Mouse (Mus musculus) cerebellum, adult 18-20 months (tissue): Measurements from ENCODE around the gene H2-M5.
"Not testable (repeated sequence)": the region's sequence is repeated elsewhere in the genome, so short reads cannot be mapped to it uniquely, and the experiment has no call there.

ENCODE experiments used
- DNase-seq, 2 experiments: peaks; one replicate each; pipeline ENCODE4 v3.0.0; 2021

The H2-M5 gene

DNA sequence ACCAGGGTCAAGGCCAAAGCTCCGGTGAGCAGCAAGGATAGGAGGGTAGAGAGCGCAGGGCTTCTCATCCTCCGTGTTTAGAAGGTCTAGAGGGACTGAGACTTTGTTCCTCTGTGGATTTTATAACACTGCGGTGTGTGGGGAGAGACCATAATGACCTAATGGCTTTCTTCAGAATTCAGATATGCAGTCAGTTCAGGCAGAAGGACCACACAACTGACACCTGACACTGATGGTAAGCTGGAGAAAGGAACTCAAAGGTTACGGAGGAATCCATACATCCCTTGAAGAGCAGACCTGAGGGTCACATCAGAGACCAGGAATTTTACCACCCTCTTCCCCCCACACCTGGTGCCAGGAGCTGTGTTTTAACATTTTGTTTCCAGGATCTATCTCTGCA is at the start of gene H2-M5:
TSS of gene H2-M5 (minus strand) at position 101 of the 400 bp plus-strand sequence.
- no peak for DNase-seq

DNA sequence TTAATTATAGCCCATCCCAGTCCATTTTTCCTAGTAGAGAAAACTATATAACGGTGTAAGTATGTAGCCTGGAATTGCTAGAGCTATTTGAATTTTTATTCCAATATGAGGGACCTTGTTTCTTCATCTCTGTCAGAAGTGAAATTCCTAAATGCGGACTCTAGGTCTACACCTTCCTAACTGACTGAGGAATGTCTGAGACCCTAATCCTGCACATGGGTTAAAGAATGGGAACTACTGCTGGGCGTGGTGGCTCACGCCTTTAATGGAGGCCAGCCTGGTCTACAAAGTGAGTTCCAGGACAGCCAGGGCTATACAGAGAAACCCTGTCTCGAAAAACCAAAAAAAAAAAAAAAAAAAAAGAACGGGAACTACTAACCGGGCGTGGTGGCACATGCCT is 39.8 kb upstream of the H2-M5 start:
- no peak for DNase-seq

DNA sequence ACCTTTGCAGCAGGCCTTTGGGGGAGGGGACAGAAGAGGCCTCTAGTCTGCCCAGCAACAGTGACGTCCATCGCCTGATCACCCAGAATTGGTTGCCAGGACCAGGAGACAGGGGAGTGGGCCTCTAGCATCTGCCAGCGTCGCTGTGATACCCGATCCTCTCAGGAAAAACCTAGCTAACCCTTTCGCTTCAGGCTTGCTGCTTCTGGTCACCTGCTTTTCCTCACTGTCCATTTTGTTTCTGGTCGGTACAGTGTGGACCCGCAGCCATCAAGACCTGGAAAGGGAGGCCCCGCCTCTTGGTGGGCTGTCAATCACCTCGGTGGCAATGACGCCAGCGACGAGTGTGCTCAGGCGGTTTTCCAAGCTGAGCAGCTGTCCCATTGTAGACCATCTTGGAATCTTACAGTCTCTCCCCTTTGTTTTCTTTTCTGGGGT is 39.4 kb upstream of the H2-M5 start:
- DNase-seq: peak; percentile 93 to 96

- no peak for DNase-seq
Measured at GRCm38 (mm10) chr17:37028212-37028611, 38.9 kb upstream of the H2-M5 start.

GRCm38 (mm10) chr17:37027486-37027885 is 38.1 kb upstream of the H2-M5 start:
- no peak for DNase-seq

DNA sequence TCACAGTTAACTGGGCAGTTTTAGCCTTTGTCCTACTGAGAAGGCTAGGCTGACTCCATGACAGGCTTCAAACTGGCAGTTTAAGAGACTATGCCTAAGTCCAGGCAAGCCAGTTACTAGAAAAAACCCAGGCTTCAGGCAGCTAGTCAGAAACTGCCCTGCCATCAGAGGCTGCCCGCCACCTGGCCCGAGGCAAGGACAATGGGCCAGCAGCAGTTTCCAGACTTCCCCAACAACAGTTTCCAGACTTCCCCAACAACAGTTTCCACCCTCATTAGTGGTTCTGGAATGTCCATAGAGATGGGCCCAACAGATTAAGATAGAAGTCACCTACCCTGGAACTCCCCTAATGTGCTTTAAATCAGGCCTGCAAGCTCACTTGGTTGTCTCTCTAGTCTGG is 37.1 kb upstream of the H2-M5 start:
- no peak for DNase-seq

- DNase-seq: no peak
Measured at GRCm38 (mm10) chr17:37022628-37023576, 33.6 kb upstream of the H2-M5 start, which contains the start of gene Mog. Gene Mog (minus strand): TSS chr17:37023398.

DNA sequence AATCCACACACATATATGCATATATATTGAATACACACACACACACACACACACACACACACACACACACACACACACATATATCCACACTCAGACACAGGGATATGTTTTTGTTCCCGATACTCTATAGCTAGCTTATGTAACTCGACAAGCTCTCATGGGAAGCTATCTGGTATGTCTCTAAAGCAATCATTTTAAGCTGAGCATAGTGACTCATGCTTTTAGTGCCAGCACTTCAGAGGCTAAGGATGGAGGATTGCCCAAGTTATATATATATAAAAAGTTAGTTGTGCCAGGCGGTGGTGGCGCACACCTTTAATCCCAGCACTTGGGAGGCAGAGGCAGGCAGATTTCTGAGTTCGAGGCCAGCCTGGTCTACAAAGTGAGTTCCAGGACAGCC is 29.9 kb upstream of the H2-M5 start:
- not testable (repeated sequence) for DNase-seq

DNA sequence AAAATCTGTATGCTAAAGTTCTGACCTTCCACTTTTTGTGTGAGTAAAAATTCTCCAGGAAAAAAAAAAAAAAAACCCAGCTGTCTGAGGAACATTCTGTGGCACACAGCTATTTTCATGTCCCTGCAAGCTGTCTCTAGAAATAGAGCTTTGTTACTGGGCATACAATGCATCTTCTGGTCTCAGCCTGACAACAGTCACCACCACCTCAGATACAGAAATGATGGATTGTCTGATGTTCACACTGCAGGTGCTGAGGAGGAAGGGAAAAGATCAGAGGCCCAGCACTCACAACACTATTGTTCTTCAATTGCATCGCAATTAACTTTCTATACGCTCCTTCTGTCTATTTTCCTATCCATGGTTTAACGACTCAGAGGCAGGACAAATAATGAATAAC is 29.0 kb upstream of the H2-M5 start:
- DNase-seq: no peak

- no peak for DNase-seq
Measured at GRCm38 (mm10) chr17:37016333-37016732, 27.0 kb upstream of the H2-M5 start.

DNA sequence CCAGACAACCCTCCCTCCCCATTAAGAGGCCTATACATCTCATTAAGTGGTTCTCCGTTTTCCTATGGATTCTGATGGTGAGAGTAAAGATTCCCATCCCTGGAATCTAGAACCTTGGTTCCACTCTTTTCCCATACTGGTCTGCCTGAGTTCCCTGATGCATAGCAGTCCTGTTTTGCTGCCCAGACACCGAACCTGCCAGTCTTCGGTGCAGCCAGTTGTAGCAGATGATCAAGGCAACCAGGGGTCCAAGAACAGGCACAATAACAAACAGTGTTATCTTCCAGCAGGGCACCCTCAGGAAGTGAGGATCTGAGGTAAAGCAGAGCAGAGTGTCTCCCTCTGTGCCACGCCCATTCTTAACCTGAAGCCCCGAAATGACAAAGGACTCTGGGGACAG is 22.8 kb upstream of the H2-M5 start:
- DNase-seq: no peak

DNA sequence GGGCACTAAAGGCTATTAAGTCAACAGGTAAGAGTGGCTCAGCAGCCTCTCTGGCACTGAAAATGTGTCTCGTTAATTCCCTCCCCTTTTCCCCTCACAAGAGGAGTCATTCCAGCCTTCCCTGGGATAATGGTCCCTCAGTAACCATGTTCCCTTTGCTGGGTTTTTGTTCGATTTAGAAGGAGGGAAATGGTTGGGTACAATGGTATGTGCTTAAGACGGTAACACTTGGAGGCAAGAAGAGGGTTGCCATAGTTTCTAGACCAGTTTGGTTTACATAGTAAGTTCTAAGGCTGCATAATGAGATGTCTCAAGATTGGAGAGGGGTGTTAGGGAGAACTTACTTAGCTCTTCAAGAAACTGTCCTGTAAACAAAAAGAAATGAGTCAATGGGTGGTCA is 22.4 kb upstream of the H2-M5 start:
- no peak for DNase-seq

- no peak for DNase-seq
Measured at GRCm38 (mm10) chr17:37009460-37010042, 20.2 kb upstream of the H2-M5 start.

DNA sequence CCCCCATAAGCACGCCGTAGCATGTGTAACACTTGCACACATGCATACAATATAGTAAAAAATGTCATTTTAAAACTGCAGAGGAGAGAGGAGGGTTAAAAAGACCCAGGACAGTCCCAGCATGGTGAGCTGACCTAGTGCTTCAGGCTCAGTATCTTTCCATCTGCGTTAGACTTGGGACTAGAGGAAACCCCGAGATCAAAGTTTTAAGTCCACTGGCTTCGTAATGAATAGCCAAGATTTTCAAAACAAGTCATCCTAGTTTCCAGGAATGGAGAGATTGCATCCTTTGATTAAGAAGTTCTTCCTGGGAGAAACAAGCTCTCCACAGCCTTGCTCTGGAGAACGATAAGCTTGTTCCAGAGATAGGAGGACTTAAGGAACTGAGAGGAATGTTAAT is 18.8 kb upstream of the H2-M5 start:
- no peak for DNase-seq

DNA sequence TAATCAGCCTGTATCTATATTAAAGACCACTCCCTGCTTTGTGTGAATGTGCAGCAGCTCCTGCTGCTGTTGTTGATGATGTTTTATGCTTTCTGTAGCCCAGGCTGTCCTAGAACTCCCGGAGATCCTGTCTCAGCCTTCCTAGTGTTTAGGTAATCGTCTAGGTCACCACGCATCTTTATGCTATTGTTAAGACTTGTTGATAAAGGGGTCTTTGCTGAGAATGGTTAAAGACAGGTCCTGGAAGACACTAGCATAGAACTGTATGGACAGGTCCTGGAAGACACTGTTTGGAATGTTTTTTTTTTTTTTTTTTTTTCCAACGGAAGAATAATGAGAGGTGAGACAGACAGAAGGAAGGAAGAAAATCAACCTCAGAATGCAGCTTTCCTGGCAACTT is 14.0 kb upstream of the H2-M5 start:
- no peak for DNase-seq

DNA sequence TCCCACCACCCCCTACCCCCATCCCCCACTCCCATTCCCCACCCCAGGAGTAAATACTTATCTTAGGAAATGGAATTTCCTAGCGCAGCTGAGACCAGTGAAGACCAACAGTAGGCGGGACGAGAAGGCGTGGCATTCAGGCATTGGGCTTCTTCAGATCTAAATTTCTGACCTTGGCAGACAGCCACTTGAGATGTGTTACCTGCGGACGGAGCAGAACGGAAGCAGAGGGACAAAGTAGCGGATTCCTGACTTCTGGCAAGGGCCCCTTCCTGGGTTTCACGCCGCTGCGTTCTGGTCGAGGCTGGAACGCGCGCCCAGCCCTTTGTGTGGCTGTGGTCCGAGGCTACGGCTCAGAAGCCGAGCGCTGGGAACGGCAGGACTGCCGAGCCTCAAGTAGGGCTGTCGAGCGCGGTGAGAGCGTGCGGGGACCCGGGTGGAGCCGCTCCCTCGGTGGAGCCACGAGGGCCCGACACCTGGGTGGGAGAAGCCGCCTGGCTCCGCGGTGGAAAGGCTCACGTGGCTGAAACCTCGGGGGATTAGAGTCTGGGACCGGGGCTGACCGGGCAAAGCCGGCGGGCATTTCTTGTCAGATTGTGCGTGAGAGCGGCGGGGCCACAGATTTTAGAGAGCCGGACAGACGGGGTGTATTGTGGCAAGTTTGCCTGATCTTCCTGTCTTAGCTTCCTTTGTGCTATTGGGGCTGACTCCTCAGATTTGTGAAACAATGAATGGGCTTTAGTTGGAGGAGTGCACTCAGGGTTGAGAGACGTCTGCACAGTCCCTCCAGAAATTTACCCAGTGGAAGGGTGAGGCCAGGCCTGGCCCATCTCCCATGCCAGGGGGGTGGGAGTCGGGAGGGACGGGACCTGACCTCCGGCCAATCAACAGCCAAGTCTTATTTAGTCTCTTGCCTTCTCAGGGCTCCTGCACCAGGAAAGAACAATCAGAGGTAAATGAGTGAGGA is 13.3 kb upstream of the H2-M5 start:
- DNase-seq: peak; percentile 28 to 35

- DNase-seq: no peak
Measured at GRCm38 (mm10) chr17:37000863-37001262, 11.5 kb upstream of the H2-M5 start, which contains the start of gene Zfp57. Gene Zfp57 (plus strand): TSS chr17:37001163.

GRCm38 (mm10) chr17:36998477-36998876 is 9.1 kb upstream of the H2-M5 start:
- DNase-seq: no peak

DNA sequence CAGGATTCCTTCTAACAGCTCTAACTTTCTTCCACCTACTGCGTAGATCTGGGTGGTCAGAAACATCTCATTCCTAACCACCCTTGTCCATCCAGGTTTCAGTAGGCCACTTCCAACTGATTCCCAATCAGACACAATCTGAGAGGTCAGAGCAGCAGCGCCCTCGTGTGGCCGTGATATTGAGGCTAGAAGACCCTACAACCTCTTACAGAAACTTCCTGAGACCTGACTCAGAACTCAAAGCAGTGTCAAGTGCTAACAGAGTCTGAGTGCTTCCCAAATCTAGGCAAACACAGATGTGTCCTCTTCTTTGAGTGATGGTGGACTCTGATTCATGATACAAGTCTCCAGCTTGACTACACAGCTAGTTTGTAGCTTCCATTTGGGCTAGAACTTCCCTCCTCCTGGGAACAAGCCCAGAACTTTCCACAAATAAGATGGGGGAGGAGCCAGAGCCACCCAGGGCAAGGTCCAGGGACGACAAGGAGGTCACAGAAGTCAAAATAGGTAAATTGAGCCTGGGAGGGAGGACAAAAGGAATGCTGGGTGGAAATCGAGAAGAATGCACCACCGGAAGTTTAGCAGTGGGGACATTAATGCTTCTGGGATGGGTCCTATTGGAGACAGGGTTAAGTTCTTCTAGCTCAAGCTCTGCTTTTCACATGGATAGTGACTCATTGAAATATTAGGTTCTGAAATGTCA is 7.8 kb upstream of the H2-M5 start:
- DNase-seq: peak; percentile 75 to 79

DNA sequence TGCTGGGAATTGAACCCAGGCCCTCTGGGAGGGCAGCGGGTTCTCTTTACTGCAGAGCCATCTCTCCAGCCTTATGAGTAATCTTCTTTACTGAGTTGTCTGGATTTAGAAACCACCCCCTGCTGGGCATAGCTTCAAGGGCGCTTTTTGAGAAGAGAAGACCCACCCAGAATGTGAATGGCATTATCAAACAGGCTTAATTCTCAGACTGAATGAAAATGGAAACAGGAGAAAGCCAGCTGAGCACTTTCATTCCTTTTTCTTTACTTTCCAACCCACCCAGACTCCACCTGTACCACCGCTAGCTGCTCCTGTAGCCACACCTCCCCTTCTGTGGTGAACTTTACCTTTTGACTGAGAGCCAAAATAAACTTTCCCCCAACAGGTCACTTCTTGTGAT is 6.1 kb upstream of the H2-M5 start:
- DNase-seq: no peak

DNA sequence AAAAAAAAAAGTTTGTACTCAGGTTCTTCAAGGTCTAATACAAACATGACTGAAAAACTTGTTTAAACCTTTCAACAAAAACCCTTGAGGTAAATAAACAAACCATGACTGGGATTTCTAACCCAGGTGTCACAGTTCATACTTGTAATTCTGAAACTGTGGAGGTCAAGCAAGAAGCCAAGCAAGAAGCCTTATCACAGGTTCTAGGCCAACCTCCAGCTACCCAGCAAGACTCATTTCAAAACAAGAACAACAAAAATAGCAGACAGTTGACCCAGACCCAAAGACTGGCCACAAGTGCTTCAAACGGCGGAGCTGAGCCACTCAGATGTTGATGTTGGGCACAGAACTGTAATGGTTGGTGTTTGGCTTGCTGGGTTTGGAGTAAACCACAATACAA is 5.2 kb upstream of the H2-M5 start:
- DNase-seq: no peak

GRCm38 (mm10) chr17:36993770-36994325 is 4.5 kb upstream of the H2-M5 start:
- DNase-seq: no peak
